Mouse (Mus musculus): ENCODE measurements around the gene Abat. TPM values are rescaled to one million over a fixed set of nuclear protein-coding genes. Genes with fewer than 3 reads are reported as not detected.

The Abat gene
- polyA plus RNA-seq, 1 experiment: 0.06 TPM

DNA sequence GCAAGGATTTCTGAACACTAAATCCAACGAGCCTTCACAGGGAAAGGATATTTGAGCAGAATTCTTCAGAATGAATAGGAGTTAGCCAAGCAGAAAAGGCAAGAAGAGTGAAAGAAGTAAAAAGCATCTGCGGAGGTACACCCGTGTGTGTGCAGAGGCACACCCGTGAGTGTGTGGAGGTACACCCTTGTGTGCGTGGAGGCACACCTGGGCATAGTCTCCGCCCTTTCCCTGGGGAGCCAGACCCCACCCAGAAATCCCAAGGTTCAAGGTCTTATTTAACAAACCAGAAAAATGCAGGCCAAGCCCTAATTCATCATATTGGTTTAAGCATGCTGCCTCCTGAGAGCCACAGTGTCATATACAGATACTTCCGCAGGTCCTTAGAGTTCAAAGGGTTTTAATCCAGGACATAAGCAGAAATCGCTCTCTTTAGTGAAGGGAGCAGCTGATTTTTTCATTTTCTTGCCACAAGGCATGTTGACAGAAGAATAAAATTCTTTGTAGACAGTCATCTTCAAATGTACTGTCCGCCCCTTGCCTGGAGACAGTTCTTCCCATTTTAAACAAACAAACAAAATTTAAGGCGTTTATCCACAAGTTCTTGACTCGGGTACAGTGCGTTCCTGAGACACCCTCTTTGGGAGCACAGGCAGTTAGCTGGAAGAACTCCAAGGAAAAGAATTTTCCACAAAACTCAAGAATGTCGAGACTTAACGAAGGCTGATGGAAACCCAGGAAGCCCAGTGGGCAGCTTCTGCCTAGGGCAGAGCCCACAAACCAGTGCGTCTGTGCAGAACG lies 107.3 kb downstream of the Abat start:
- Histone ChIP-seq H3K27me3 (ENCODE audit: control insufficient read depth) (no peaks in the 10 kb centered on the region), H3K36me3 (ENCODE audit: control insufficient read depth) (peaks cover 22% of the 10 kb centered on the region), H3K4me1 (ENCODE audit: control insufficient read depth) (peaks cover 8% of the 10 kb centered on the region), H3K9me3 (ENCODE audit: control insufficient read depth, low read length) (peaks cover 7% of the 10 kb centered on the region), H3K4me3 (replicated peaks) (no peak overlapping the region)
- TF ChIP-seq TAL1 (IDR thresholded peaks at IDR 0.05; ENCODE audit: low read length) (no peak), GATA1 (IDR thresholded peaks at IDR 0.05; ENCODE audit: low read length) (no peak)

DNA sequence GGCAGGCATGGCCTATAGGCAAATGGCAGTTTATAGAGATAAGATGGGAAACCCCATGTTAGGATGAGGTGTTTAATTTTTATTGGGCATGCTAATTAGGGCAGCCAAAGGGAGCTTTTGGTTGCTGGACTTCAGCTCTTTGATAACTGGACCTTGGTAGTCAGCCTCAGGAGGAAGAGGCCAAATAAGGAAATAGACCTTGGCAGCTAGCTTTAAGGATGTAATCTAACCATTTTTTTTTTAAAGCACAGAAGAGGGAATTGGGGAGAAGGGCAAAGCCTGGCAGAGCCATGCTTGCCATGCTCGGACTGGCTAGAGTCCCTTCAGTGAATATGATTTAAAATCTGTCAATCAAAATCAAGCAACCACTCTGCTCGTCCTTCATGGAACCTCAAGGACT lies 117.2 kb downstream of the Abat start:
- Histone ChIP-seq H3K36me3 (ENCODE audit: control insufficient read depth) (peaks cover 49% of the 10 kb centered on the region), H3K27me3 (ENCODE audit: control insufficient read depth) (no peaks in the 10 kb centered on the region), H3K4me3 (replicated peaks) (no peak overlapping the region), H3K4me1 (ENCODE audit: control insufficient read depth) (peaks cover 12% of the 10 kb centered on the region), H3K9me3 (ENCODE audit: control insufficient read depth, low read length) (no peaks in the 10 kb centered on the region)
- TF ChIP-seq TAL1 (IDR thresholded peaks at IDR 0.05; ENCODE audit: low read length) (no peak), GATA1 (IDR thresholded peaks at IDR 0.05; ENCODE audit: low read length) (no peak)

DNA sequence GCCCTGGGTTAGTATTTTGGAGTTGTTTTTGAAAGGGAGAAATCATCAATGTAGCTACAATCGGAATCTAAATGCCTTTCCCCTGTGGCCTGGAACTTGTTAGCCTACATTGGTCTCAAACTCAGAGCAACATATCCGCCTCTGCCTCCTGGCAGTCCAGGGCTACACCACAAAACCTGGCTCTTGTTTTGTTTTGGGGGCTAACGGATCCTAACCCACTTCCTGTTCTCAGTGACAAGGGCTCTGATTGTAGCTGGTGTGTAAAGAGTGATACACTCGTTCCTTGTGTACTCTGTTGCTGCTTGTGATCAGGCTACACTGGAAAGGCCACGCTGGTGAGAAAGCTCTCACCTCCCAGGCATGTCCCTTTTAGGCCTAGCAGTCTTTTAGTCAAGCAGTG lies 118.2 kb downstream of the Abat start:
- H3K27me3 ChIP-seq (ENCODE audit: control insufficient read depth): no peaks in the 10 kb centered on the region
- H3K4me1 ChIP-seq (ENCODE audit: control insufficient read depth): peaks cover 22% of the 10 kb centered on the region
- H3K4me3 ChIP-seq (replicated peaks): no peak overlapping the region
- TF ChIP-seq GATA1 (IDR thresholded peaks at IDR 0.05; ENCODE audit: low read length) (no peak), TAL1 (IDR thresholded peaks at IDR 0.05; ENCODE audit: low read length) (no peak)
- peaks cover 57% of the 10 kb centered on the region for H3K36me3 ChIP-seq (ENCODE audit: control insufficient read depth)
- no peaks in the 10 kb centered on the region for H3K9me3 ChIP-seq (ENCODE audit: control insufficient read depth, low read length)

DNA sequence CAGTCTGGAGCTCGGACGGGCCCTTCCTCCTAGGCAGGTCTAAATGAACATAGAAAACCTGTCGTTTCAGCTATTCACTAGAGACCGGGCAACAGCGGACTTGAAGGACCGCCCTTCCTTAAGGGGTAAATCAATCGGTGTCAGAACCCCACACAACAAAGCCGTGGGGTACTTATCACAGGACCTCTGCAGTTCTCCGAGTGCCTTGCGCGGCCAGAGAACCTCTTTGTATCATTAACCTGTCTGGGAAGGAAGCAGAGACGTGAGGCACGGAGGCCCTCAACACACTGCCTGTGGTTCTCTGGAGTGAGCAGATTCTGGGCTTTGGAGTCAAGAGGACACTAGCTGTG lies 123.6 kb downstream of the Abat start:
- H3K4me1 ChIP-seq (ENCODE audit: control insufficient read depth): peaks cover 62% of the 10 kb centered on the region

DNA sequence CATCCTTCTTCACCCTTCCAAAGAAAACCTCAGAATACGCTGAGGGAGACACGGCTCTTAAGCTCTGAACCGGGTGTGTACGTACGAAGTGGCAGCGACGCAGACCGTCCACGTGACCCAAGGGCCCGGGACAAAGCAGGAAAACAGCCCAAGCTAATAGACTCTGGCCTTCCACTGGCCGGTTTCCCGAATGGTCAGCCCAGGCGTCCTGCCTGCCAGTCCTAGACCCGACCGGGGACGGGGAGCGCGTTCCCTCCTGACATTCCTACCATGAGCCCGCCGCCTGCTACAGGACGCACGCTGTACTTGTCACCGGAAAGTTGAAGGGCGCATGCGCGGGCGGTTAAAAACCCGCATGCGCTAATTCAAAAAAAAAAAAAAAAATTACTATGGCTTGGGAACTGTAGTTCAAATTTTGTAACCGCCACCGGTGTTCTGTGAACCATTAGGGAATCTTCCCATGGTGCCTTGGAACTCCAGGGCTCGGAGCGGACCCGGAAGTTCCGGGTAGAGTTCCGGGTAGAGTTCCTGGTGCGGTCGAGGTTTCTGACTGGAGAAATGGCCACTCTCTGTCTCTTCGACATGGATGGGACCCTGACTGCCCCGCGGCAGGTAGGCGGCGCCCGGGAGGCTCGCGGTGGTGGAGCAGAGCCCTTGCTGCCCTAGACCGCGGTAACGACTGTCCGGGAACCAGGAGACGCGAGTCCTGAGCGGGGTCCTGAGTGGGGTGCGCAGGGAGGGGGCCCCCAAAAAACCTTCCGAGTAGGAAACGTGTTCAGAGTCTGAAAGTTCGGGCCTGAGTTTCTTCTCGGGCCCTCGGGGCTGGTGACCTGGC lies 124.2 kb downstream of the Abat start, which contains the start of the genes Pmm2 and Tmem186:
Gene Pmm2 (plus strand): TSS at position 458 of the 835 bp plus-strand sequence.
Gene Tmem186 (minus strand): TSS at position 496 of the 835 bp plus-strand sequence.
- Histone ChIP-seq H3K36me3 (ENCODE audit: control insufficient read depth) (peaks cover 70% of the 10 kb centered on the region), H3K4me3 (replicated peaks) (peak within 1 kb of the TSS; percentile 77), H3K4me1 (ENCODE audit: control insufficient read depth) (peaks cover 62% of the 10 kb centered on the region), H3K27me3 (ENCODE audit: control insufficient read depth) (no peaks in the 10 kb centered on the region), H3K9me3 (ENCODE audit: control insufficient read depth, low read length) (no peaks in the 10 kb centered on the region)
- TF ChIP-seq TAL1 (IDR thresholded peaks at IDR 0.05; ENCODE audit: low read length) (no peak), GATA1 (IDR thresholded peaks at IDR 0.05; ENCODE audit: low read length) (no peak)

More for the DNA sequence above, 123.6 kb downstream of the Abat start:
- Histone ChIP-seq H3K4me3 (replicated peaks) (peak overlapping the region; percentile 77), H3K36me3 (ENCODE audit: control insufficient read depth) (peaks cover 70% of the 10 kb centered on the region), H3K9me3 (ENCODE audit: control insufficient read depth, low read length) (no peaks in the 10 kb centered on the region), H3K27me3 (ENCODE audit: control insufficient read depth) (no peaks in the 10 kb centered on the region)
- TF ChIP-seq TAL1 (IDR thresholded peaks at IDR 0.05; ENCODE audit: low read length) (no peak), GATA1 (IDR thresholded peaks at IDR 0.05; ENCODE audit: low read length) (no peak)

DNA sequence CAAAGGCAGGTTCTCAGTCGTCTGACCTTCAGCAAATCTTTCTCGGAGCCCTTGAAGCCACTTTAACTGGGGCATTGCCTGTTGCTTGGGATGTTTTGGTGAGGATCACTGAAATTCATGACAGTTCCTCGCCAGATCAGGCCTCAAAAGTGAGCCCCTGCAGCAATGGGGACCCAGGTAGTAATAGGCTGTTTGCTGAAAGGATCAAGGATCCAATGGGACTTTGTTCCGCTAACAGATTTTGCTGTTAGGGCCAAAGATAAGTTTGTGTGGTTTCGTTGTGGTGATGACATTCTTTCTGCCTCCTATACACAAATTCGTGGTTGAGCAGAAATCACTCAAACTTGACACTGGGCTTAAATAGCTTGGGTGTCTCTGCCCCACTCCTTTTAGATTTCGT lies 124.9 kb downstream of the Abat start:
- peaks cover 64% of the 10 kb centered on the region for H3K4me1 ChIP-seq (ENCODE audit: control insufficient read depth)
- peak overlapping the region; percentile 77 for H3K4me3 ChIP-seq (replicated peaks)
- peaks cover 70% of the 10 kb centered on the region for H3K36me3 ChIP-seq (ENCODE audit: control insufficient read depth)
- no peaks in the 10 kb centered on the region for H3K9me3 ChIP-seq (ENCODE audit: control insufficient read depth, low read length)
- no peak for TF ChIP-seq TAL1 (IDR thresholded peaks at IDR 0.05; ENCODE audit: low read length)
- TF ChIP-seq GATA1 (IDR thresholded peaks at IDR 0.05; ENCODE audit: low read length): no peak
- no peaks in the 10 kb centered on the region for H3K27me3 ChIP-seq (ENCODE audit: control insufficient read depth)

DNA sequence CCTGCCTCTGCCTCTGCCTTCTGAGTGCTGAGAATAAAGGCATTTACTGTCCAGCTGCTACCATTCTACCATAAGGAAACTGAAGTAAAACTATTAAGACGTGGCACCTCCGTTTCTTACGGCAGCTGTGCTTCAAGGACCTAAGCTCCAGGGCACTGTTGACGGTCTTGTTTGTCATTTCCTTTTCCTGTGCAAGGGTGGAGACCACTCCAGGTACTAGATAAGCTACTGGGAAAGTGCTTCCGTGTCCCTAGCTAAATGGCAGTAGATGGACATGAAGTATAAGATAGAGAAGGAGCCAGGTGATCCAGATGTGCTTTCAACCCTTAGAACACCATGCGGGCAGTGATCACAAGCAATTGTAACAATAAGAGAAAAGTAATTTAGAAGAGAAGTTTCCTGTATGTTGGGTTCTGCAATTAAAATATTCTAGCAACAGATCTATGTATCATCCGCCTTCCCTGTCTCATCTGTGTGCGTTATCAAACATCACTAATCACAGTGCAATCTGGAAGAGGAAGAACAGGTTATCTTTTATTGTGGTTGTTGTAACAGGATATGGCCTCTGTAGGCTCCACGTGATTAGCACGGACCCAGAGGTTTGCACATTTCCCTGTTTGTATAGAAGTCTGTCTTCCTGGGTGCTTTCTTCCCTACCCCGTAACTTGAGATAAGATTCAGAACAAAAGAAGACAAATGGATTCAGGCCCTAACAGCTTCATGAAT lies 126.4 kb downstream of the Abat start:
- TF ChIP-seq GATA1 (IDR thresholded peaks at IDR 0.05; ENCODE audit: low read length): no peak
- H3K27me3 ChIP-seq (ENCODE audit: control insufficient read depth): no peaks in the 10 kb centered on the region
- H3K4me1 ChIP-seq (ENCODE audit: control insufficient read depth): peaks cover 65% of the 10 kb centered on the region
- H3K36me3 ChIP-seq (ENCODE audit: control insufficient read depth): peaks cover 73% of the 10 kb centered on the region
- H3K9me3 ChIP-seq (ENCODE audit: control insufficient read depth, low read length): no peaks in the 10 kb centered on the region
- peak overlapping the region; percentile 44 for H3K4me3 ChIP-seq (replicated peaks)

DNA sequence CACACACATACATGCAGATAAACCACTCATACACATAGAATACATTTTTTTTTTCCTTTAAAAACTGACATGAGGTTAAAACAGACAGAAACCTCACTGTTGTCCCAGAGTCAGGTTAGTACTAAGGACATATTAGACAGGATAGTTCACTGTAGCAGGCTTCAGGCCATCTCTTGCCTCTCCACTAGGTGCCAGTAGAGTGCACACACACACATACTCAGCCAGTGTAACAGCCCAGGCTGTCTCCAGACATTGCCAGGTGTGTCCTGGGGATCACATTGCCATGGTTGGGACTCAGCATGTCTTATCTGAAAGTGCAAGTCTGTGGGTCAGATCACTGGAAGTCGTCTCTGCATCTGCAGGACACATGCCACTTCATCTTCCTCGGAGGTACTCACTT lies 130.6 kb downstream of the Abat start:
- no peaks in the 10 kb centered on the region for H3K9me3 ChIP-seq (ENCODE audit: control insufficient read depth, low read length)
- peaks cover 34% of the 10 kb centered on the region for H3K4me1 ChIP-seq (ENCODE audit: control insufficient read depth)
- no peak overlapping the region for H3K4me3 ChIP-seq (replicated peaks)
- TF ChIP-seq TAL1 (IDR thresholded peaks at IDR 0.05; ENCODE audit: low read length) (no peak), GATA1 (IDR thresholded peaks at IDR 0.05; ENCODE audit: low read length) (no peak)
- H3K27me3 ChIP-seq (ENCODE audit: control insufficient read depth): no peaks in the 10 kb centered on the region
- peaks cover 97% of the 10 kb centered on the region for H3K36me3 ChIP-seq (ENCODE audit: control insufficient read depth)

All from erythroblast, embryonic 14.5 days (primary cell).